Mouse (Mus musculus) G1E (cell line): ENCODE measurements around the gene Gpa33.

ENCODE experiments used
- CTCF ChIP-seq: IDR thresholded peaks from 2 replicates; pipeline ENCODE4 v1.5.1; 2012; ENCODE audit warnings: low read depth, low read length, inconsistent platforms, mixed read lengths
- GATA1 ChIP-seq: IDR thresholded peaks from 2 replicates; pipeline ENCODE4 v1.6.1; 2012; ENCODE audit warnings: borderline replicate concordance, low read length, inconsistent platforms, mixed read lengths
- POLR2AphosphoS5 ChIP-seq: IDR thresholded peaks from 2 replicates; pipeline ENCODE4 v1.6.1; 2012; ENCODE audit warnings: low read depth, low read length, inconsistent platforms; ENCODE audit not compliant: insufficient replicate concordance
- TAL1 ChIP-seq: conservative IDR thresholded peaks from 2 replicates; pipeline ENCODE4 v1.6.1; 2012; ENCODE audit warnings: low read depth, low read length, inconsistent platforms, mixed read lengths

GRCm38 (mm10) chr1:166205159-166205558 is 75.1 kb downstream of the Gpa33 start:
- no peak for TF ChIP-seq GATA1
- no peak for TF ChIP-seq CTCF
- no peak for TF ChIP-seq POLR2AphosphoS5
- TF ChIP-seq TAL1: no peak
